Mouse (Mus musculus) inflammation-experienced regulatory T-cells (primary cell): ENCODE measurements around the gene Kcnq4. TPM values are rescaled to one million over a fixed set of nuclear protein-coding genes. Genes with fewer than 3 reads are reported as not detected.

Experiments used
- polyA plus RNA-seq, 2 experiments: library from polyadenylated mRNA; unstranded; fragments of 100-300 nt; shearing (Covaris generic); gene quantifications; one replicate each; pipeline ENCODE4 v1.2.1; 2017

Gene Kcnq4
- under 1 TPM in 1 of 2 experiments, not detected in 1; 0.16 TPM for polyA plus RNA-seq

GRCm38 (mm10) chr4:120747941-120748866 lies at the start of gene Kcnq4:
Kcnq4 (minus strand) TSS chr4:120748612.

DNA sequence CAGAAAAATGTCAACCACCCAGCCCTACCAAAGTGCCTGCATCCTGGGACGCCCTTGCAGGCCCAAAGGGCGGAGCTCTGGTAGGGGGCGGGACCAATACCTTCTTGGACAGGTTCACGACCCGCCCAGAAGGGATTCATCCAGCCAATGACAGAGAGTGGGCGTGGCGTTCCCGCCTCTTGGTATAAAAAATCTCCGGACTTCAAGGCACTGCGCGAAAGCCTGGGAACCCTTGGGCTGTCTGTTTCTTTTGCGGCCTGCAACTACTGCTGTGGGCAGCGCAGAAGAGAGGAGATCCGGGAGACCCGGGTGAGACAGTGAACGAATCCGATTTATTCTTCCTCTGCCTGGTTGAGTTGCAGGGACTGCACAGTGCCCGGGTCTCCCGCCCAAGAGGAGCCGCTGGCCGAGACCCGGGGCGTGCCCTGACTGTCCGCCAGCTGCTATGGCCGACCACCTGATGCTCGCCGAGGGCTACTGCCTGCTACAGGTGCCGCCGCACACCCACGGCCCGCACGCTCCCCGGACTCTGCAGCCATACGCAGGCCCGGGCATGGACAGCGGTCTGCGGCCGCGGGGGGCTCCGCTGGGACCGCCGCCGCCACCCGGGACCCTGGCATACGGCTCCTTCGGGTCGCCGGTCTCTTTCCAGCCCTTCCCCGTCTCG lies 81.9 kb downstream of the Kcnq4 start, which contains the start of gene Cited4:
Cited4 (plus strand) TSS at position 215 of the 667 bp plus-strand sequence.

Other genes with a start within 250 kb of the Kcnq4 start
- under 1 TPM in 1 of 2 experiments, not detected in 1; 0.42 TPM for gene Slfnl1, start 216.4 kb downstream of the Kcnq4 start, polyA plus RNA-seq
- gene Ctps, start 178.3 kb downstream of the Kcnq4 start, polyA plus RNA-seq: 10 to 100 TPM; 19.2 to 30.5 TPM
- 1 to 10 TPM in 1 of 2 experiments, not detected in 1; 2.7 TPM for gene Gm8439, start 159.9 kb downstream of the Kcnq4 start, polyA plus RNA-seq
- 1 to 10 TPM; 3.3 to 3.5 TPM for gene Cited4, start 82.0 kb downstream of the Kcnq4 start, polyA plus RNA-seq
- gene Nfyc, start 83.0 kb upstream of the Kcnq4 start, polyA plus RNA-seq: 10 to 100 TPM; 85.3 to 88.3 TPM
- 1 to 10 TPM; 2.0 to 4.2 TPM for gene Rims3, start 106.2 kb upstream of the Kcnq4 start, polyA plus RNA-seq
- gene Exo5, start 176.4 kb upstream of the Kcnq4 start, polyA plus RNA-seq: 10 to 100 TPM; 29.9 to 39.1 TPM
- gene Zfp69, start 203.1 kb upstream of the Kcnq4 start, polyA plus RNA-seq: 1 to 10 TPM; 3.2 to 4.7 TPM